Mouse (Mus musculus): Measurements from ENCODE around the gene Trim47.

- TF ChIP-seq CTCF (IDR thresholded peaks at IDR 0.05; ENCODE audit: low read depth, low read length) (no peak), POLR2A (IDR thresholded peaks at IDR 0.05; ENCODE audit: extremely low read depth, insufficient read depth, low read length) (no peak)
Measured at GRCm38 (mm10) chr11:116058022-116058614, 68.9 kb downstream of the Trim47 start.
